Mouse (Mus musculus): ENCODE data around the gene Plcb1. TPM values are rescaled to one million over a fixed set of nuclear protein-coding genes. Genes with fewer than 3 reads are reported as not detected.

Gene Plcb1
- polyA plus RNA-seq, 1 experiment from 2014 or later = 7.7 TPM

GRCm38 (mm10) chr2:135153248-135153647, 367.4 kb downstream of the Plcb1 start:
- Histone ChIP-seq H3K4me1 (replicated peaks; ENCODE audit: control insufficient read depth, insufficient read depth, low read length) (no peaks in the 10 kb centered on the region), H3K36me3 (ENCODE audit: control insufficient read depth, insufficient read depth) (no peaks in the 10 kb centered on the region), H3K27me3 (replicated peaks; ENCODE audit: control insufficient read depth, insufficient read depth, low read length) (no peaks in the 10 kb centered on the region), H3K4me3 (ENCODE audit: low read depth, low read length) (no peak overlapping the region), H3K4me2 (replicated peaks; ENCODE audit: low read depth) (no peak overlapping the region), H3K27ac (ENCODE audit: low read depth, low read length) (no peak overlapping the region), H3K9me3 (ENCODE audit: control insufficient read depth) (no peaks in the 10 kb centered on the region), H3K9ac (ENCODE audit: low read depth, low read length) (no peak overlapping the region)
- no peak for ATAC-seq
- TF ChIP-seq CTCF (IDR thresholded peaks at IDR 0.05; ENCODE audit: low read depth) = no peak
- WGBS = 79% methylated on average over 4 of the region's 4 CpGs

- no peaks in the 10 kb centered on the region for H3K9me3 ChIP-seq (ENCODE audit: control insufficient read depth)
- H3K4me3 ChIP-seq (ENCODE audit: low read depth, low read length) = no peak overlapping the region
- H3K27ac ChIP-seq (ENCODE audit: low read depth, low read length) = no peak overlapping the region
- no peaks in the 10 kb centered on the region for H3K4me1 ChIP-seq (replicated peaks; ENCODE audit: control insufficient read depth, insufficient read depth, low read length)
- H3K4me2 ChIP-seq (replicated peaks; ENCODE audit: low read depth) = no peak overlapping the region
- no peak overlapping the region for H3K9ac ChIP-seq (ENCODE audit: low read depth, low read length)
- no peak for ATAC-seq
- no peak for TF ChIP-seq CTCF (IDR thresholded peaks at IDR 0.05; ENCODE audit: low read depth)
- H3K36me3 ChIP-seq (ENCODE audit: control insufficient read depth, insufficient read depth) = no peaks in the 10 kb centered on the region
- H3K27me3 ChIP-seq (replicated peaks; ENCODE audit: control insufficient read depth, insufficient read depth, low read length) = no peaks in the 10 kb centered on the region
- WGBS = 81% methylated on average over 7 of the region's 7 CpGs
These were observed 370.2 kb downstream of the Plcb1 start for GRCm38 (mm10) chr2:135156055-135156454.

- H3K9me3 ChIP-seq (ENCODE audit: control insufficient read depth) = no peaks in the 10 kb centered on the region
- H3K27ac ChIP-seq (ENCODE audit: low read depth, low read length) = no peak overlapping the region
- TF ChIP-seq CTCF (IDR thresholded peaks at IDR 0.05; ENCODE audit: low read depth) = no peak
- H3K27me3 ChIP-seq (replicated peaks; ENCODE audit: control insufficient read depth, insufficient read depth, low read length) = no peaks in the 10 kb centered on the region
- H3K36me3 ChIP-seq (ENCODE audit: control insufficient read depth, insufficient read depth) = no peaks in the 10 kb centered on the region
- 96% methylated on average over 2 of the region's 2 CpGs for WGBS
- no peak for ATAC-seq
- no peak overlapping the region for H3K4me3 ChIP-seq (ENCODE audit: low read depth, low read length)
- H3K4me2 ChIP-seq (replicated peaks; ENCODE audit: low read depth) = no peak overlapping the region
- no peaks in the 10 kb centered on the region for H3K4me1 ChIP-seq (replicated peaks; ENCODE audit: control insufficient read depth, insufficient read depth, low read length)
- no peak overlapping the region for H3K9ac ChIP-seq (ENCODE audit: low read depth, low read length)
These were observed 372.1 kb downstream of the Plcb1 start for GRCm38 (mm10) chr2:135157961-135158360.

- Histone ChIP-seq H3K9ac (ENCODE audit: low read depth, low read length) (no peak overlapping the region), H3K4me2 (replicated peaks; ENCODE audit: low read depth) (no peak overlapping the region), H3K9me3 (ENCODE audit: control insufficient read depth) (no peaks in the 10 kb centered on the region), H3K36me3 (ENCODE audit: control insufficient read depth, insufficient read depth) (no peaks in the 10 kb centered on the region), H3K4me1 (replicated peaks; ENCODE audit: control insufficient read depth, insufficient read depth, low read length) (no peaks in the 10 kb centered on the region), H3K4me3 (ENCODE audit: low read depth, low read length) (no peak overlapping the region), H3K27ac (ENCODE audit: low read depth, low read length) (no peak overlapping the region), H3K27me3 (replicated peaks; ENCODE audit: control insufficient read depth, insufficient read depth, low read length) (no peaks in the 10 kb centered on the region)
- no peak for ATAC-seq
- no peak for TF ChIP-seq CTCF (IDR thresholded peaks at IDR 0.05; ENCODE audit: low read depth)
- WGBS = 90% methylated on average over 4 of the region's 4 CpGs
These were observed 375.8 kb downstream of the Plcb1 start for GRCm38 (mm10) chr2:135161673-135162072.

GRCm38 (mm10) chr2:135165512-135165911, 379.6 kb downstream of the Plcb1 start:
- H3K9ac ChIP-seq (ENCODE audit: low read depth, low read length) = no peak overlapping the region
- no peak overlapping the region for H3K27ac ChIP-seq (ENCODE audit: low read depth, low read length)
- H3K4me2 ChIP-seq (replicated peaks; ENCODE audit: low read depth) = no peak overlapping the region
- H3K4me1 ChIP-seq (replicated peaks; ENCODE audit: control insufficient read depth, insufficient read depth, low read length) = no peaks in the 10 kb centered on the region
- ATAC-seq = no peak
- H3K36me3 ChIP-seq (ENCODE audit: control insufficient read depth, insufficient read depth) = no peaks in the 10 kb centered on the region
- no peak for TF ChIP-seq CTCF (IDR thresholded peaks at IDR 0.05; ENCODE audit: low read depth)
- WGBS = 67% methylated on average over 3 of the region's 3 CpGs
- no peaks in the 10 kb centered on the region for H3K27me3 ChIP-seq (replicated peaks; ENCODE audit: control insufficient read depth, insufficient read depth, low read length)
- no peaks in the 10 kb centered on the region for H3K9me3 ChIP-seq (ENCODE audit: control insufficient read depth)
- H3K4me3 ChIP-seq (ENCODE audit: low read depth, low read length) = no peak overlapping the region

- Histone ChIP-seq H3K9ac (ENCODE audit: low read depth, low read length) (no peak overlapping the region), H3K27ac (ENCODE audit: low read depth, low read length) (no peak overlapping the region), H3K36me3 (ENCODE audit: control insufficient read depth, insufficient read depth) (no peaks in the 10 kb centered on the region), H3K4me3 (ENCODE audit: low read depth, low read length) (no peak overlapping the region), H3K9me3 (ENCODE audit: control insufficient read depth) (no peaks in the 10 kb centered on the region), H3K27me3 (replicated peaks; ENCODE audit: control insufficient read depth, insufficient read depth, low read length) (no peaks in the 10 kb centered on the region), H3K4me2 (replicated peaks; ENCODE audit: low read depth) (no peak overlapping the region), H3K4me1 (replicated peaks; ENCODE audit: control insufficient read depth, insufficient read depth, low read length) (no peaks in the 10 kb centered on the region)
- no peak for ATAC-seq
- TF ChIP-seq CTCF (IDR thresholded peaks at IDR 0.05; ENCODE audit: low read depth) = no peak
- WGBS = 62% methylated on average over 4 of the region's 4 CpGs
These were observed 389.7 kb downstream of the Plcb1 start for GRCm38 (mm10) chr2:135175544-135175943.

GRCm38 (mm10) chr2:135187659-135188058, 401.8 kb downstream of the Plcb1 start:
- no peak for TF ChIP-seq CTCF (IDR thresholded peaks at IDR 0.05; ENCODE audit: low read depth)
- Histone ChIP-seq H3K4me1 (replicated peaks; ENCODE audit: control insufficient read depth, insufficient read depth, low read length) (no peaks in the 10 kb centered on the region), H3K9ac (ENCODE audit: low read depth, low read length) (no peak overlapping the region), H3K9me3 (ENCODE audit: control insufficient read depth) (no peaks in the 10 kb centered on the region), H3K4me3 (ENCODE audit: low read depth, low read length) (no peak overlapping the region), H3K27ac (ENCODE audit: low read depth, low read length) (no peak overlapping the region), H3K27me3 (replicated peaks; ENCODE audit: control insufficient read depth, insufficient read depth, low read length) (no peaks in the 10 kb centered on the region), H3K36me3 (ENCODE audit: control insufficient read depth, insufficient read depth) (no peaks in the 10 kb centered on the region), H3K4me2 (replicated peaks; ENCODE audit: low read depth) (no peak overlapping the region)
- 57% methylated on average over 6 of the region's 6 CpGs for WGBS
- ATAC-seq = no peak
